Mouse (Mus musculus): Measurements from ENCODE around the gene C1qbp. TPM values are rescaled to one million over a fixed set of nuclear protein-coding genes. Genes with fewer than 3 reads are reported as not detected.

Gene C1qbp
- polyA plus RNA-seq, 1 experiment from 2014 or later: 276 TPM

DNA sequence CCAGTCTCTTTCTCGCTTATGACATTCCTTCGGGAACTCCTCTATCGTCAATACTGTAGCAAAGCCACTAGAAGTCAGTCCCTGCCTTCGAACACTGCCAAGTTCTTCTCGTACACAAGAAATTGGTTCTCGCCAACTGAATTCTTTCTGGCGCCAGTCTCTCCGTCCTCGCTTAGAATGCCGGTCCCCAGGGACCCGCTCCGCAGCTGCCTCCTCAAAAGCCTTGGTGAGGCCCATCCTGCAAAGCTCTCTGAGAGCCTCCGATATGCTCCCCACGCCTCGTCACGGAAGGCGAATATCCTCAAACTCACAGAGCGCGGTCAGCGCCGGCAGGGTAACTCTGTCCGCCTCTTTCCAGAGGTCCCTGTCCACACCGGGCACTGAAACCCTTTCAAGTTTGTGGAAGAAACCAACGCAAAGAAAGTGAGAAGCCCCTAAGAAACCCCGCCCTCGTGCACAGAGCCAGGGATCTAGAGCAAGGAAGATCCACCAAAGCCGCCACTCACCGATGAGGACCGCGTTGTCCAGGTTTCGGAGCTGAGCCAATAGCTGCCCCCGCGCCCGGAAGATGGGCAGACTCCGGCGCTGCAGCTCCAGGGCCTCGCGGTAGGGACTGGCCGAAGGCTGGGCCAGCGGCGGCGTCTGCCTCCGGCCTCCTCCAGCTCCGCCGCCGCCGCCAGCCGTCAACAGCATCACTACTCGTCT is 20.9 kb upstream of the C1qbp start:
- Histone ChIP-seq H3K4me1 (ENCODE audit: insufficient read depth) (peaks cover 7% of the 10 kb centered on the region; the same call in 1 of the 2 replicates), H3K9me3 (ENCODE audit: low read depth, low read length) (no peaks in the 10 kb centered on the region), H3K4me3 (ENCODE audit: low read depth, low read length) (peak overlapping the region; percentile 88), H3K36me3 (ENCODE audit: insufficient read depth) (peaks cover 33% of the 10 kb centered on the region), H3K27ac (ENCODE audit: low read depth) (peak overlapping the region; percentile 69; the same call in 1 of the 2 replicates), H3K27me3 (ENCODE audit: insufficient read depth, low read length) (no peaks in the 10 kb centered on the region), H3K9ac (peak overlapping the region; percentile 65), H3K4me2 (peak overlapping the region; percentile 84)
- ATAC-seq (ENCODE audit: insufficient read depth): peak; percentile 84
- WGBS: under 1% methylated on average over 49 of the region's 49 CpGs
- peak; percentile 46 for DNase-seq
- no peak for TF ChIP-seq CTCF (IDR thresholded peaks at IDR 0.05; ENCODE audit: low read depth)

DNA sequence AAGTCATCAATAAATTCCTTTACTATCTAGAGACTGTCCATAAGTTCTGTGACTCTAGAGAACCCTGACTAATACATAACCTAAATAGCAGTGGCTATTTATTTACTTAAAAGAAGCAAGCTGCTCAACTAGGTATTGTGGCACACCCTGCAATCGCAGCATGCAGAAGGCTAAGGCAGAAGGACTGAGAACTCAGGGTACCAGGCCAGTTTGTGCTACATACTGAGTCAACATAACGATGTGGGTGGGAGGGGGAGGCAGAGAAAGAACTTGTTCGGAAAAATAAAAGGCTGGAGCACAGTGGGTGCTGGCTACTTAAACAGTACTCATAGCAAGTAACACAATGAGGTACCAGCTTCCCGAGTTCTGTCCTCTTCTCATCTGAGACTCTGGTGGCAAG is 18.3 kb upstream of the C1qbp start:
- WGBS: 85% methylated on average over 4 of the region's 4 CpGs
- no peaks in the 10 kb centered on the region for H3K9me3 ChIP-seq (ENCODE audit: low read depth, low read length)
- no peak for TF ChIP-seq CTCF (IDR thresholded peaks at IDR 0.05; ENCODE audit: low read depth)
- H3K4me1 ChIP-seq (ENCODE audit: insufficient read depth): peaks cover 7% of the 10 kb centered on the region; the same call in 1 of the 2 replicates
- no peak for ATAC-seq (ENCODE audit: insufficient read depth)
- no peak overlapping the region for H3K27ac ChIP-seq (ENCODE audit: low read depth)
- H3K27me3 ChIP-seq (ENCODE audit: insufficient read depth, low read length): no peaks in the 10 kb centered on the region
- H3K4me3 ChIP-seq (ENCODE audit: low read depth, low read length): no peak overlapping the region
- H3K9ac ChIP-seq: no peak overlapping the region
- H3K36me3 ChIP-seq (ENCODE audit: insufficient read depth): peaks cover 45% of the 10 kb centered on the region
- no peak for DNase-seq
- no peak overlapping the region for H3K4me2 ChIP-seq

DNA sequence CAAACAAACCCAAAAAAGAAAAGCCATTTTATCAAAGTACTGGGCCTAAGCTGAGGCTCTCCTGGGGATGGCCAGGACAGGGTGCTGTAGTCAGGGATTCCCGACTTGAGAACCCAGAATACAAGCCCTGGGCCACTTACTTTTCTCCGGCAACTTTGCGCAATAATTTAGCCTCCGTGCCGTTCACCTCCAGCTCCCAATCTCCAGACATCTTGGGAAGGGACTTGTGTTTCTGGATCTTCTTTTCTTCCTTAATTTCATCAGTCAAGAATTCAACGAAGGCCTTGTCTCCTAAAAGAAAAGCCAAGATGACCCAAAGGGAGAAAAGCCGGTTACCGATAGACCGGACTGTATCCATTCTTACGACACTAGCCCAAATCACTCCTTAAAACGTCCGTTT is 796 bp downstream of the C1qbp start:
- Histone ChIP-seq H3K4me3 (ENCODE audit: low read depth, low read length) (peak overlapping the region; percentile 98), H3K27ac (ENCODE audit: low read depth) (no peak overlapping the region), H3K4me1 (ENCODE audit: insufficient read depth) (peaks cover 3% of the 10 kb centered on the region; the same call in 1 of the 2 replicates), H3K4me2 (peak overlapping the region; percentile 71), H3K9ac (peak overlapping the region; percentile 92), H3K36me3 (ENCODE audit: insufficient read depth) (peaks cover 76% of the 10 kb centered on the region), H3K27me3 (ENCODE audit: insufficient read depth, low read length) (no peaks in the 10 kb centered on the region), H3K9me3 (ENCODE audit: low read depth, low read length) (no peaks in the 10 kb centered on the region)
- ATAC-seq (ENCODE audit: insufficient read depth): no peak
- no peak for DNase-seq
- TF ChIP-seq CTCF (IDR thresholded peaks at IDR 0.05; ENCODE audit: low read depth): no peak
- WGBS: 7% methylated on average over 12 of the region's 12 CpGs

GRCm38 (mm10) chr11:70980751-70981510 is 1.9 kb downstream of the C1qbp start:
- Histone ChIP-seq H3K9ac (no peak overlapping the region), H3K4me1 (ENCODE audit: insufficient read depth) (peaks cover 3% of the 10 kb centered on the region; the same call in 1 of the 2 replicates), H3K27ac (ENCODE audit: low read depth) (no peak overlapping the region), H3K4me3 (ENCODE audit: low read depth, low read length) (peak overlapping the region; percentile 98; the same call in 1 of the 2 replicates), H3K4me2 (peak overlapping the region; percentile 71), H3K36me3 (ENCODE audit: insufficient read depth) (peaks cover 76% of the 10 kb centered on the region), H3K27me3 (ENCODE audit: insufficient read depth, low read length) (no peaks in the 10 kb centered on the region), H3K9me3 (ENCODE audit: low read depth, low read length) (no peaks in the 10 kb centered on the region)
- ATAC-seq (ENCODE audit: insufficient read depth) (no peak), DNase-seq (no peak)
- TF ChIP-seq CTCF (IDR thresholded peaks at IDR 0.05; ENCODE audit: low read depth): no peak
- 90% methylated on average over 14 of the region's 14 CpGs for WGBS

DNA sequence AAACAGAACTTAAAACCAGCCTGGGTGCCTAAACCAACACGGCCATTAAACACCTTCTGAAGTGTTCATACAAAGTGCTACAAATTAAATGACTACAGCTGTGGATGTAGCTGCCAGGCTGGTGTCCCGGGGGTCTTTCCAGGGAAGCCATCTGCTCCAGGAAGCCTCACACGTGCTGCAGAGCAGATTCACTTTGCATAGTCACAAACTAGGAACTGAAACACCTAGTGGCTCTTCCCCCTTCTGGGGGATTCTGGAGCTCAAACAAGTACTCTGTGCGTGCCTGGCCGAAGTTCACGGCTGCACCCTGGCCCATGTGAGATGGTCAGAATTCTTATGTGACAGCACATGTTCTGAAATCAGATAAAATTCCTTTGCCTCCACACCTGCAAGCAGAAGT is 2.6 kb downstream of the C1qbp start:
- 88% methylated on average over 6 of the region's 6 CpGs for WGBS
- Histone ChIP-seq H3K36me3 (ENCODE audit: insufficient read depth) (peaks cover 76% of the 10 kb centered on the region), H3K9ac (no peak overlapping the region), H3K4me3 (ENCODE audit: low read depth, low read length) (no peak overlapping the region), H3K27ac (ENCODE audit: low read depth) (no peak overlapping the region), H3K27me3 (ENCODE audit: insufficient read depth, low read length) (no peaks in the 10 kb centered on the region), H3K4me2 (no peak overlapping the region), H3K9me3 (ENCODE audit: low read depth, low read length) (no peaks in the 10 kb centered on the region), H3K4me1 (ENCODE audit: insufficient read depth) (peaks cover 3% of the 10 kb centered on the region; the same call in 1 of the 2 replicates)
- ATAC-seq (ENCODE audit: insufficient read depth) (no peak), DNase-seq (no peak)
- no peak for TF ChIP-seq CTCF (IDR thresholded peaks at IDR 0.05; ENCODE audit: low read depth)

DNA sequence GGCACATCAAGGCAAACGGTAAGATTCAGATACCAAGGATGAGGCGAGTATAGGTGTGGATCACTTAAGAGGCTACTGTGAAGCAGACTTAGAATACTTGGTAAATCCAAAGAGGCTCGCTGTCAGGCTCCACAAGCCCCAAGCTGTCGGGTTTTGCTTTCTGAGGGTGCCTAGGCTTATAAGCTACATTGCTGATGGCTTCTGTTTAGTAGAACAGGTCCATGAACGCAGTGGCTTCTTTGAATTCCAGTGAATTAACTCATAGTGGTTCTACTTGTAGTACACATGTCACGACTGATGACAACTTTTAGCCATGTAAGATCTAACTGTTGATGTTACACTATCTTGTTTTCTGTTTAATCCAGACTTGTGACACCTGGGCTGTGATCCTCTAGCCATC is 5.5 kb downstream of the C1qbp start:
- Histone ChIP-seq H3K4me2 (no peak overlapping the region), H3K9ac (no peak overlapping the region), H3K27ac (ENCODE audit: low read depth) (no peak overlapping the region), H3K4me1 (ENCODE audit: insufficient read depth) (peaks cover 3% of the 10 kb centered on the region; the same call in 1 of the 2 replicates), H3K36me3 (ENCODE audit: insufficient read depth) (peaks cover 86% of the 10 kb centered on the region), H3K9me3 (ENCODE audit: low read depth, low read length) (no peaks in the 10 kb centered on the region), H3K27me3 (ENCODE audit: insufficient read depth, low read length) (no peaks in the 10 kb centered on the region), H3K4me3 (ENCODE audit: low read depth, low read length) (no peak overlapping the region)
- DNase-seq: no peak
- no peak for TF ChIP-seq CTCF (IDR thresholded peaks at IDR 0.05; ENCODE audit: low read depth)
- WGBS: 82% methylated on average over 6 of the region's 6 CpGs
- no peak for ATAC-seq (ENCODE audit: insufficient read depth)

GRCm38 (mm10) chr11:70975193-70975592 is 7.6 kb downstream of the C1qbp start:
- Histone ChIP-seq H3K36me3 (ENCODE audit: insufficient read depth) (peaks cover 78% of the 10 kb centered on the region), H3K27ac (ENCODE audit: low read depth) (no peak overlapping the region), H3K9me3 (ENCODE audit: low read depth, low read length) (no peaks in the 10 kb centered on the region), H3K9ac (no peak overlapping the region), H3K4me2 (no peak overlapping the region), H3K4me1 (ENCODE audit: insufficient read depth) (peaks cover 3% of the 10 kb centered on the region; the same call in 1 of the 2 replicates), H3K4me3 (ENCODE audit: low read depth, low read length) (no peak overlapping the region), H3K27me3 (ENCODE audit: insufficient read depth, low read length) (no peaks in the 10 kb centered on the region)
- no peak for TF ChIP-seq CTCF (IDR thresholded peaks at IDR 0.05; ENCODE audit: low read depth)
- 65% methylated on average over 2 of the region's 2 CpGs for WGBS
- DNase-seq (no peak), ATAC-seq (ENCODE audit: insufficient read depth) (no peak)
